Mouse (Mus musculus) forebrain, embryonic 16.5 days (tissue): Measurements from ENCODE around the gene Wscd1. TPM values are rescaled to one million over a fixed set of nuclear protein-coding genes. Genes with fewer than 3 reads are reported as not detected.

Experiments
- ATAC-seq: fragments of 200-750 bp; cut with Nextera tagmentation; 2 replicates; pipeline ENCODE4 v1.8.0; 2017; ENCODE audit warnings: mild to moderate bottlenecking, moderate library complexity
- H3K27ac ChIP-seq: fragments of 300-500 bp; sonication (generic); 2 replicates; pipeline ENCODE4 v1.5.1; 2014; ENCODE audit warnings: low read length, control low read depth
- H3K27me3 ChIP-seq: fragments of 300-500 bp; sonication (generic); replicated peaks from 2 replicates; pipeline ENCODE4 v1.6.1; 2014; ENCODE audit warnings: low read length; ENCODE audit not compliant: control insufficient read depth, insufficient read depth
- H3K36me3 ChIP-seq: fragments of 300-500 bp; sonication (generic); 2 replicates; pipeline ENCODE4 v1.6.1; 2014; ENCODE audit not compliant: control insufficient read depth, insufficient read depth
- H3K4me1 ChIP-seq: fragments of 300-500 bp; sonication (generic); replicated peaks from 2 replicates; pipeline ENCODE4 v1.6.1; 2014; ENCODE audit warnings: low read length; ENCODE audit not compliant: control insufficient read depth, insufficient read depth
- H3K4me2 ChIP-seq: fragments of 300-500 bp; sonication (generic); 2 replicates; pipeline ENCODE4 v1.6.1; 2014; ENCODE audit warnings: mild to moderate bottlenecking, low read length, control low read depth
- H3K4me3 ChIP-seq: fragments of 300-500 bp; sonication (generic); replicated peaks from 2 replicates; pipeline ENCODE4 v1.5.1; 2014; ENCODE audit warnings: mild to moderate bottlenecking, low read length, control low read depth
- H3K9ac ChIP-seq: fragments of 300-500 bp; sonication (generic); replicated peaks from 2 replicates; pipeline ENCODE4 v1.6.1; 2014; ENCODE audit warnings: low read depth, low read length, control low read depth
- H3K9me3 ChIP-seq: fragments of 300-500 bp; sonication (generic); 2 replicates; pipeline ENCODE4 v1.6.1; 2016; ENCODE audit warnings: low read length; ENCODE audit not compliant: control insufficient read depth
- WGBS: fragments of 180-500 bp; shearing (Covaris S2); extraction: QIAGEN DNeasy Blood & Tissue Kit; methylation state at CpG from one replicate; pipeline ENCODE4 v1.1.7; 2014; 5-methylcytosine and 5-hydroxymethylcytosine counted together
- polyA plus RNA-seq: library from polyadenylated mRNA; unstranded; fragments of >200 nt; fragmentation: Nextera tagmentation; extraction: Ambion mirVana; gene quantifications from 2 replicates; pipeline ENCODE4 v1.2.1, GENCODE M21; 2015

Wscd1 gene
- polyA plus RNA-seq, 1 experiment from 2014 or later = 59.4 TPM

GRCm38 (mm10) chr11:71751174-71751611 is 1.5 kb downstream of the Wscd1 start:
- Histone ChIP-seq H3K4me2 (peak overlapping the region; percentile 86), H3K9me3 (no peaks in the 10 kb centered on the region; the same call in 1 of the 2 replicates), H3K9ac (peak overlapping the region; percentile 90), H3K4me1 (peaks cover 34% of the 10 kb centered on the region), H3K27me3 (no peaks in the 10 kb centered on the region), H3K27ac (peak overlapping the region; percentile 75), H3K4me3 (peak overlapping the region; percentile 87), H3K36me3 (no peaks in the 10 kb centered on the region)
- peak; percentile 34; the same call in 1 of the 2 replicates for ATAC-seq
- 0% methylated on average over 33 of the region's 41 CpGs for WGBS

DNA sequence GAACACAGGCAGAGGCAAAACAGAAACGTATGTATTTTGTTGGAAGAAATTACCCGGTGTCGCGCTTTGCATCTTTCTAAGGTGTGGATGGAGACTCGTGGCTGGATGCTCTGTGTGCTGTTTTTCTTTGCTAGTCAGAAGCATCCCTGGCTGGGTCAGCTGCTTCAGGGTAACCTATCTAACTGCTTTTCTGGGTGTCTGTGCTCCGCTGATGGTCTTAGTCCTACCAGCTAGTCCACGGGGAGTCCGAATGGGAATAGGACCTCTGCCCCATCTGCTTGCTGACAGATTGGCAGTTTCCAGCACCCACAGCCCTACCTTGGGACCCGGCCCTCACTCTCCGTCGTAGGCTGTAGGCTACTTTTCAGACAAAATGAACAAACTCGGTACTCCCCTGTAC is 2.0 kb downstream of the Wscd1 start:
- Histone ChIP-seq H3K36me3 (no peaks in the 10 kb centered on the region), H3K9me3 (no peaks in the 10 kb centered on the region; the same call in 1 of the 2 replicates), H3K4me1 (peaks cover 39% of the 10 kb centered on the region), H3K4me3 (peak overlapping the region; percentile 87), H3K27ac (peak overlapping the region; percentile 75), H3K27me3 (no peaks in the 10 kb centered on the region), H3K4me2 (peak overlapping the region; percentile 86), H3K9ac (peak overlapping the region; percentile 90)
- WGBS = 12% methylated on average over 12 of the region's 12 CpGs
- ATAC-seq = no peak

GRCm38 (mm10) chr11:71752626-71753025 is 2.9 kb downstream of the Wscd1 start:
- H3K9me3 ChIP-seq = no peaks in the 10 kb centered on the region
- no peak overlapping the region for H3K27ac ChIP-seq
- no peak overlapping the region for H3K9ac ChIP-seq
- no peaks in the 10 kb centered on the region for H3K27me3 ChIP-seq
- no peaks in the 10 kb centered on the region for H3K36me3 ChIP-seq
- WGBS = 72% methylated on average over 3 of the region's 3 CpGs
- H3K4me1 ChIP-seq = peaks cover 47% of the 10 kb centered on the region
- peak overlapping the region; percentile 87 for H3K4me3 ChIP-seq
- ATAC-seq = no peak
- H3K4me2 ChIP-seq = peak overlapping the region; percentile 86

DNA sequence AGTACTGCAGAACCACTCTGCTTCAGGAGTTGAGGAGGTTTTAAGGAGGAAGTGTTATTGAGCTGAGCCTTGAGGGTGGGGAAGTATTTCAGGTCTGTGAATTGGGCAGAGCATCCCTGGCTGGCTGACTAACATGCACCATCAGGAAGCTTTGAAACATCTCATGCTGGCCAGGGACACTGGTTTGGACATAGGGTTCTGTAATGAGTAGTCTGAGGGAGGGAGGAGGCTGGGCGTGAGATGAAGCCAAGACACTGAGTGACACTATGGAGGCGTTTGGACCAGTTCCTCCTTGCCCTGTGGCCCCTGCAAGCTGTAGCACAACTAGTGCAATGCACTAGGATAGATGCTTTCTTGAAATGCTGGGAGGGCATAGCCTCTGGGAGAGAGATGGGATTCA is 5.4 kb downstream of the Wscd1 start:
- Histone ChIP-seq H3K9ac (no peak overlapping the region), H3K27ac (no peak overlapping the region), H3K9me3 (no peaks in the 10 kb centered on the region), H3K4me2 (no peak overlapping the region), H3K4me3 (no peak overlapping the region), H3K4me1 (peaks cover 55% of the 10 kb centered on the region), H3K27me3 (no peaks in the 10 kb centered on the region), H3K36me3 (no peaks in the 10 kb centered on the region)
- WGBS = 59% methylated on average over 2 of the region's 2 CpGs
- ATAC-seq = no peak

DNA sequence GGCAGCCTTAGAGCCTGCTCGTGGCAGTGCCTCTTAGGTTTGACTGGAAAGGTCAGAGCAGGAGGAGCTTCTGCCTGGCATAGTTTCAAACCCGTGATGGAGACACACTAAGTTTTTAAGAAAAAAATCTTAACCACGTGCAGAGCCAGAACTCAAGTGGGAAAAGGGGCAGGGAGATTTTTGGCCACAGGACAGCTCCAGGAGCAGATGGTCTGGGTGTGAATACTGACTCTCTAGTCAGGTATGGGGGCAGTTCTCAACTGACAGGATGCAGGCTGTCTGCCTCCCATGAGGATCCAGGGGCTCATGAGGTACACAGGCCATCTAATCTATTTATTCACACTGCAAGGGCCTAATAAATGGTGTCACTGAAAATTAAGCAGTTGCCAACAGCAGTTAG is 6.6 kb downstream of the Wscd1 start:
- H3K4me2 ChIP-seq = no peak overlapping the region

DNA sequence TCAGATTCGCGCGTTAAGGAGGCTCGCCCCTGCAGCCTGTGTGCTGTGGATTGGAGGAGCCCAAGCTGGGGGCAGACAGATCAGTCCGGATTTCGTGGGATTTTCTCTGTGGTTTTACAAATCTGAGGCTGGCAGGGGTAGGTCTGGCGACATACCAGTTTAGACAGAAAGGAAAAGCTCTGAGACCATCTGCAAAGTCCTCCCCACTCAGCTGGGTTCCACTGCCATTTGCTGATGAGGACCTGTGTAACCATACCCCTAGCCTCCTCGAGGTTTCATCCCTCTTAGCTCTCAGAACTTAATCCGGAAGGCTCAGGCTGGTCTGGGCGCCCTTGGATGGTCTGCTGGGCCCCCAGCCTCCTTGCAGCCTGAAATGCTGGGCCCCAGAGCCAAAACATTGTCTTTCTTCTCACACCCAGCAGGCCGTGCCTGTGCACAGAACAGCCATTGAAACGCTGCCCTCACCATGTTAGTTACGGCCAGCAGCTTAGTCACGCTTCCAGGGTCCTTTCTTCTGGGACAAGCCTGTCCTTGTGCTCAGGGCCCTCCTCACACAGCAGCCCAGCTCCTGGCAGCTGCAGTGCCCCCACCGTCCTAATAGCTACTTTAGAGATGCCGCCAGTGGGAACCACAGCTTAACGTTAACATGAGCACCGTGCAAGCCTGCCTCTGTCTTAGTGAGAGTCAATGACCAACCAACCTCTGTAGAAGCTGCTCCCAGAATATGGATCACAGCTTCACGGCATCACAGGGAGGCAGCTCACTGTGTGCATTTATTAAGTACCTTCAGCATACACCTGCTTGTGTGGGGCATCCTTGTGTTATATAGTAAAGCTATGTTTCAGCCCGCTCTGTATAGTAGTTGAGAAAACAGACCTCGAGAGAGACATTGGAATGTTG is 8.7 kb downstream of the Wscd1 start:
- peak overlapping the region; percentile 79 for H3K27ac ChIP-seq
- H3K4me1 ChIP-seq = peaks cover 43% of the 10 kb centered on the region
- WGBS = 10% methylated on average over 21 of the region's 21 CpGs
- H3K9ac ChIP-seq = peak overlapping the region; percentile 35
- H3K36me3 ChIP-seq = no peaks in the 10 kb centered on the region
- H3K9me3 ChIP-seq = no peaks in the 10 kb centered on the region
- peak overlapping the region; percentile 23; the same call in 1 of the 2 replicates for H3K4me2 ChIP-seq
- no peaks in the 10 kb centered on the region for H3K27me3 ChIP-seq
- no peak overlapping the region for H3K4me3 ChIP-seq
- peak; percentile 86 for ATAC-seq

More for the DNA sequence above, 6.6 kb downstream of the Wscd1 start:
- no peaks in the 10 kb centered on the region for H3K36me3 ChIP-seq
- WGBS = 19% methylated on average over 3 of the region's 3 CpGs
- no peaks in the 10 kb centered on the region for H3K27me3 ChIP-seq
- H3K4me1 ChIP-seq = peaks cover 50% of the 10 kb centered on the region
- H3K4me3 ChIP-seq = no peak overlapping the region
- H3K9ac ChIP-seq = no peak overlapping the region
- ATAC-seq = no peak
- no peaks in the 10 kb centered on the region for H3K9me3 ChIP-seq
- H3K27ac ChIP-seq = no peak overlapping the region

DNA sequence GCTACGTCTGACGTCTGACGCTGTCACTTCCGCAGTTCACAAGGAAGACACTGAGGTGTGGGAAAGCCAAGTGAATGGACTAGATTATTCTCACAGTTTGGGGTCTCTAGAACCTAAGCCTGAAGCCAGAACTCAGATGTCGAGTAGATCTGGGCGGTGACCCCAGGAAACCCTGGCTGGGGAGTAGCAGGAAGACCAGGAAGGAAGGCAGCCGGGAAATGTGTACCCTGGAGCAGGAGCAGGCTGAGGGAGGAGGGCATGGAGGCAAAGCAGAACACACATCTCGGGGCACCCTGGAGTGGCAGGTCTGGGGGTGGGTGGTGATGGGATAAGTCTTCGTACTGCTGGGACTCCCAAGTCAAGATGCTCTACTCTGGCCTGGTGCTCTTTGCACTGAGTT is 11.3 kb downstream of the Wscd1 start:
- no peak for ATAC-seq
- Histone ChIP-seq H3K9me3 (no peaks in the 10 kb centered on the region), H3K36me3 (no peaks in the 10 kb centered on the region), H3K4me2 (no peak overlapping the region), H3K27me3 (no peaks in the 10 kb centered on the region), H3K27ac (no peak overlapping the region), H3K4me1 (peaks cover 42% of the 10 kb centered on the region), H3K4me3 (no peak overlapping the region), H3K9ac (no peak overlapping the region)
- WGBS = 89% methylated on average over 9 of the region's 9 CpGs

DNA sequence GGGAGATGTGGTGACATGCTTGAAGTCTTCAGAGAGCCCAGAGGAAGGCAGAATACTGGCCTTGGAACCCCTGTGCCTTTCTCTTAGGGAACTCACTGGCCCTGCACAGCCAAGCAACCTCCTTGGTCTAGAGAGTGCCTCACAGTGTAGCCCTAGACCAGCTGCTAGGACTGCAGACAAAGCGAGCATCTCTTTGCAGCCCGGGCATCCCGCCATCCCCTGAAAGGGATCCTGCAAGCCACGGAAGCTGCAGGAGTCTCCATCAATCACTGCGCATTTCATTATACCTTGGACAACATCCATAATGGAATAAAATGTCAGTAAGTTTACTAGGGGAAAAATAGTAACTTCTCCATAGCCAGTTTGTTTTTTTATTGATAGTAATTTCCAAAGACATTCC is 13.4 kb downstream of the Wscd1 start:
- Histone ChIP-seq H3K36me3 (no peaks in the 10 kb centered on the region), H3K4me1 (peaks cover 22% of the 10 kb centered on the region), H3K27ac (peak overlapping the region; percentile 4; the same call in 1 of the 2 replicates), H3K4me2 (no peak overlapping the region), H3K27me3 (no peaks in the 10 kb centered on the region), H3K9me3 (no peaks in the 10 kb centered on the region), H3K4me3 (no peak overlapping the region), H3K9ac (no peak overlapping the region)
- WGBS = 12% methylated on average over 5 of the region's 5 CpGs
- ATAC-seq = peak; percentile 67

- H3K9me3 ChIP-seq = no peaks in the 10 kb centered on the region
- no peak overlapping the region for H3K9ac ChIP-seq
- H3K27me3 ChIP-seq = no peaks in the 10 kb centered on the region
- no peaks in the 10 kb centered on the region for H3K36me3 ChIP-seq
- peaks cover 18% of the 10 kb centered on the region for H3K4me1 ChIP-seq
- peak overlapping the region; percentile 38; the same call in 1 of the 2 replicates for H3K27ac ChIP-seq
- WGBS = 21% methylated on average over 5 of the region's 5 CpGs
- H3K4me2 ChIP-seq = no peak overlapping the region
- H3K4me3 ChIP-seq = no peak overlapping the region
- ATAC-seq = peak; percentile 61
Measured at GRCm38 (mm10) chr11:71763651-71764275, 14.0 kb downstream of the Wscd1 start.
